Comparison of ENCODE assay signal across 19 mouse cellular contexts in the genomic region with DNA sequence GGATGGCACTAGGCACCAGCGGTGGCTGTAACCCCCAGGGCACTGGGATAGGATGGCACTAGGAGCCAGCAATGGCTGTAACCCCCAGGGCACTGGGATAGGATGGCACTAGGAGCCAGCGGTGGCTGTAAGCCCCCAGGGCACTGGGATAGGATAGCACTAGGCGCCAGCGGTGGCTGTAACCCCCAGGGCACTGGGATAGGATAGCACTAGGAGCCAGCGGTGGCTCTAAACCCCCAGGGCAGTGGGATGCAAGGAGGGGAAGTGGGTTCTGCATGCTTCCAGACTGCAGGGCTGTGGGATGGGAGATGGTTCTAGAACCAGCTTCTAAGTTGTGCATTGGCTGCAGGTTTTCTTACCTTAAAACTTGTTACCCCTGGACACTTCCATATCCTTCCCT.
"Had no signal": no experiment of that assay in that cellular context is flagged by ENCODE, and none has a peak within 500 bp of the region (broad histone marks: within the 10 kb centered on the region; RNA-seq: fewer than 3 reads in every experiment).

No protein-coding gene starts in this region.

- H3K4me1 ChIP-seq: liver, embryonic 13.5 days; liver, embryonic 15.5 days; lung, embryonic 15.5 days; megakaryocyte, embryonic 14.5 days; midbrain, embryonic 15.5 days had no signal

- H3K4me2 ChIP-seq: liver, embryonic 11.5 days; liver, embryonic 13.5 days; liver, embryonic 15.5 days; lung, embryonic 15.5 days; midbrain, embryonic 15.5 days had no signal

- H3K36me3 ChIP-seq: liver, embryonic 13.5 days; liver, embryonic 15.5 days; lung, embryonic 15.5 days; midbrain, embryonic 15.5 days had no signal

- H3K27ac ChIP-seq: liver, embryonic 13.5 days; liver, embryonic 15.5 days; lung, embryonic 15.5 days; macrophage; midbrain, embryonic 15.5 days had no signal

- H3K9me3 ChIP-seq: liver, embryonic 13.5 days; liver, embryonic 15.5 days; lung, embryonic 15.5 days; megakaryocyte, embryonic 14.5 days; midbrain, embryonic 15.5 days had no signal

- H3K4me3 ChIP-seq: liver, embryonic 13.5 days; liver, embryonic 15.5 days; lung, embryonic 15.5 days; megakaryocyte, embryonic 14.5 days; midbrain, embryonic 15.5 days had no signal

- DNase-seq: liver, embryonic 13.5 days; liver, postnatal 0 days; lung, adult 2 months; lung, postnatal 14 days; lung, postnatal 36 days; right cerebral cortex, adult 18-20 months; right cerebral cortex, postnatal 25 days; right cerebral cortex, postnatal 4 days; spleen, adult 18-20 months; thymus, adult 18-20 months; thymus, postnatal 14 days; thymus, postnatal 36 days had no signal

- H3K27me3 ChIP-seq: liver, embryonic 13.5 days; liver, embryonic 15.5 days; lung, embryonic 15.5 days; midbrain, embryonic 15.5 days had no signal

- H3K9ac ChIP-seq: liver, embryonic 13.5 days; liver, embryonic 15.5 days; liver, postnatal 0 days; lung, embryonic 15.5 days; midbrain, embryonic 15.5 days had no signal

- ATAC-seq: liver, postnatal 0 days; lung, postnatal 0 days had no signal
